Mouse (Mus musculus) midbrain, embryonic 10.5 days (tissue): ENCODE results near the gene Muc1. TPM values are rescaled to one million over a fixed set of nuclear protein-coding genes. Genes with fewer than 3 reads are reported as not detected.

Experiments used
- DNase-seq: peaks from one replicate; pipeline ENCODE4 v3.0.0-alpha.2; 2017; ENCODE audit warnings: low spot score
- H3K27ac ChIP-seq: fragments of 300-500 bp; sonication (generic); replicated peaks from 2 replicates; pipeline ENCODE4 v1.5.1; 2016; ENCODE audit warnings: mild to moderate bottlenecking
- H3K27me3 ChIP-seq: fragments of 300-500 bp; sonication (generic); 2 replicates; pipeline ENCODE4 v1.6.1; 2016; ENCODE audit warnings: low read depth, mild to moderate bottlenecking; ENCODE audit not compliant: poor library complexity, severe bottlenecking
- H3K36me3 ChIP-seq: fragments of 300-500 bp; sonication (generic); 2 replicates; pipeline ENCODE4 v1.6.1; 2016; ENCODE audit warnings: mild to moderate bottlenecking, moderate library complexity
- H3K4me1 ChIP-seq: fragments of 300-500 bp; sonication (generic); 2 replicates; pipeline ENCODE4 v1.6.1; 2016
- H3K4me3 ChIP-seq: fragments of 300-500 bp; sonication (generic); 2 replicates; pipeline ENCODE4 v1.5.1; 2016; ENCODE audit warnings: mild to moderate bottlenecking, moderate library complexity
- H3K9me3 ChIP-seq: fragments of 300-500 bp; sonication (generic); replicated peaks from 2 replicates; pipeline ENCODE4 v1.6.1; 2016; ENCODE audit warnings: mild to moderate bottlenecking
- WGBS: fragments of 180-500 bp; shearing (Covaris S2); methylation state at CpG from one replicate; pipeline ENCODE4 v1.1.7; 2016; 5-methylcytosine and 5-hydroxymethylcytosine counted together
- microRNA counts: library from miRNA; unstranded; fragments of <30 nt; microRNA quantifications from one replicate; lab custom pipeline; 2017
- microRNA-seq: library from miRNA; unstranded; fragments of <30 nt; microRNA quantifications from one replicate; pipeline ENCODE4, GENCODE M21; 2017
- polyA plus RNA-seq: library from polyadenylated mRNA; unstranded; fragments of >200 nt; fragmentation: Nextera tagmentation; extraction: Ambion mirVana; gene quantifications from 2 replicates; pipeline ENCODE4 v1.2.1, GENCODE M21; 2016

Muc1 gene
- polyA plus RNA-seq, 1 experiment from 2014 or later: 1.8 TPM

DNA sequence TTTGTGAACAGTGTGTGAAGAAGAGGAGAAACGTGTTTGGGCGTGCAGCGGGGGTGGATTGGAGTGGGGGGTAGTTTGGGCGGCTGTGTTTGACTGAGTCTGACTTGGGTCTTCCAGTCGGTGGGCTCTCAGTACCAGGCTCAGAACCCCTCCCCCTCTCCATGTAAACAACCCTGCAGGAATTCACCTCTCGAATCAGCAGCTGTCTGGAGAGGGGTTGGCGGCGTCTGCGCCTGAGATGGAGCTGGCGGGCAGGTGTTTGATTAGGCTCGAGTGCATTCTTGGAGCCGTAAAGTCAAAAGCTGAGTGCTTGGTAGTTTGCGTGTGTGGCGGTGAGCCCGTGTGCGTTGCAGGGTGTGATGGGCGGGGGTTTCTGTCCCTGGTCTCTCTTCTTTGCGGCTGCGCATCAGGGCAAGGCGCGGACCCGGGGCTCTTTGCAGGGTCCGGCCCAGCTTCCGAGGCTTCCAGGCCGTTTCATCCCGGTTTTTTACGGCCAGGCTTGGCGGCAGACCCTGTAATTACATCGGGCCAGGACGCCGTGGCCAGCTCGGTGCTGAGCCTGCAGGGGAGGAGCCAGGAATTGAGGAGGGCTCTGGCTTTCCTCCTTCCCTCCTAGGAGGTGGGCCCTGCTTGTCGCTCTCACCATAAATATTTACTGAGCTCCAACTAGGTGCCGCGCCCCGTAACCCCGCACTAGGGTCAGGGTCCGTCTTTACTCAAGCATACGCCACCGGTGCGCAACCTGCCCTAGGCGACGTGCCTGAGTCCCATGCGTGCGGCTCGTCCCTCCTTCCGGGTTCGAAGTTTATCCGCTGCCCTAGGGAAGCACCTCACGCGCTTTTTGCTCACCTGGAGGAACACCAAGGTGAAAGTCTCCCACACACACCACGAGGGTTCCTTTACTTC lies 52.0 kb downstream of the Muc1 start, which contains the start of gene Efna1:
Gene Efna1 (minus strand): TSS at position 537 of the 906 bp plus-strand sequence.
- Histone ChIP-seq H3K27me3 (peaks cover 72% of the 10 kb centered on the region), H3K36me3 (no peaks in the 10 kb centered on the region), H3K4me1 (peaks cover 46% of the 10 kb centered on the region), H3K9me3 (no peaks in the 10 kb centered on the region), H3K27ac (peak within 1 kb of the TSS; percentile 74), H3K4me3 (peak within 1 kb of the TSS; percentile 61)
- peak; percentile 64 for DNase-seq
- under 1% methylated on average over 52 of the region's 52 CpGs for WGBS

DNA sequence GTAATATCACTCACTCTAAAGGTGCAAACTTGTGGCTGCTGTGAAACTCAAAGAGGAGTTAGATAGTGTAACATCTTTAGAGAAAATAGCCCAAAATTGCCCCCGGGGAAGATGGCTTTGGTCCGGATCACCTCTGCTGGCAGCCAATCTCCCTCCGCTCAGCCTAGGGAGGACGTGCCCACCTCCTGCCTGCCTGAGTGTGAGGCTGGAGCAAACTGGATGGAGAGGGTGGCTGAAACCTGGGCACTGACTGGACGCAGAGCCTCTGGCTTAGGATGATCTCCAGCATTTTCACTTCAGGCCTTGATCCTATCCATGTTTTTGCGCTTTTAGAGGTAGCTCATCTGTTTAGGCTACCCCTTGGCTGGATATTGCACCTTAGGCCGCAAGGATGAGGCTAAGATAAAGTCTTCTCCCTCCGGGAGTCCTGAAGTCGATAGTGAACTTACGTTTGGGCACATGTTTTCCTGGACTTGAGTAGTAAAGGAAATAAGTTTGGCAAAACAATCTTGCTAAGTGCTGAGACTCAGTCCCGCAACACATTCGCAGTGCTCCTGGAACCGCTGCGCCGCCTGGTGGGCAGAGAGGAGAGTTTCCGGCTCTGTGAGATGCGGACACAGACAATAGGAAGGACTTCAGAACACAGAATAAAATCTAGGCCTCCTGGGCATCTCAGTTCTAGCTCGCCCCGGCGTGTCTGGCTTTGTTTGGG lies 52.9 kb downstream of the Muc1 start:
- Histone ChIP-seq H3K9me3 (no peaks in the 10 kb centered on the region), H3K27ac (peak overlapping the region; percentile 70), H3K4me1 (peaks cover 46% of the 10 kb centered on the region), H3K36me3 (no peaks in the 10 kb centered on the region), H3K27me3 (peaks cover 63% of the 10 kb centered on the region), H3K4me3 (peak overlapping the region; percentile 61)
- peak; percentile 86 for DNase-seq
- WGBS: 10% methylated on average over 20 of the region's 20 CpGs

DNA sequence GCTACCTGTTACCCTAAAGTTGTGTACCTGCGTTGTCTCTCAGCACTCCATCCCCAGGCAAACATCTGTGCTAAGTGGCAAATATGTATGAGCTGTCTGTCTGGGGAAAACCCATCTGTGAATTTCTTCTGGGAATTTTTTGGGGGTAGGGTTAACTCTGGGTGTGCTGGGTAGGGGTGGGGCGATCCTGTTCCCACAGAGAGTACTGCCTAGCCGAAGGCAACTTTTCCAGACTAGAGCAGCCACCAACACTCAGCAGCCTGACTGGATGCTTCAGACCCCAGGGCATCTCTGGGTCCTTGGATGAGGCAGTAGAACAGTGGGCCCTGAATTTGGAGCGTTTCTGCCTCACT lies 53.4 kb downstream of the Muc1 start:
- Histone ChIP-seq H3K27ac (peak overlapping the region; percentile 70), H3K27me3 (peaks cover 58% of the 10 kb centered on the region), H3K36me3 (no peaks in the 10 kb centered on the region), H3K4me1 (peaks cover 43% of the 10 kb centered on the region), H3K4me3 (no peak overlapping the region), H3K9me3 (no peaks in the 10 kb centered on the region)
- 28% methylated on average over 4 of the region's 4 CpGs for WGBS
- no peak for DNase-seq

MicroRNAs within 50 kb of the gene (microRNA counts, 519-probe panel; counts per million panel counts)
- microRNA mmu-miR-92b (lab: Ali Mortazavi, UCI): 2,695 counts per million, percentile 8 among the panel's probes with 10 or more counts

Small RNAs within 50 kb of the gene (microRNA-seq; reads per million reads assigned to microRNA genes)
- gene Mir92b: 27,934 reads per million, percentile 99 among the genes with 10 or more reads in this experiment

Other genes with a start within 250 kb of the Muc1 start
- gene Rusc1, start 135.7 kb upstream of the Muc1 start, polyA plus RNA-seq: 18.2 and 26.1 TPM in 2 replicates
- gene Gm43738, start 128.0 kb upstream of the Muc1 start, polyA plus RNA-seq: not detected in 2 replicates
- gene Fdps, start 127.1 kb upstream of the Muc1 start, polyA plus RNA-seq: 366 and 381 TPM in 2 replicates
- 4.1 and 5.9 TPM in 2 replicates for gene Pklr, start 92.9 kb upstream of the Muc1 start, polyA plus RNA-seq
- 6.3 and 10.6 TPM in 2 replicates for gene Hcn3, start 68.9 kb upstream of the Muc1 start, polyA plus RNA-seq
- gene Clk2, start 64.3 kb upstream of the Muc1 start, polyA plus RNA-seq: 33.8 and 34.0 TPM in 2 replicates
- 99.2 and 104 TPM in 2 replicates for gene Scamp3, start 51.6 kb upstream of the Muc1 start, polyA plus RNA-seq
- gene Fam189b, start 45.9 kb upstream of the Muc1 start, polyA plus RNA-seq: 31.0 and 35.0 TPM in 2 replicates
- 37.1 and 41.5 TPM in 2 replicates for gene Gba, start 26.1 kb upstream of the Muc1 start, polyA plus RNA-seq
- 82.2 and 108 TPM in 2 replicates for gene Thbs3, start 13.9 kb upstream of the Muc1 start, polyA plus RNA-seq
- gene Mtx1, start 2.0 kb upstream of the Muc1 start, polyA plus RNA-seq: 238 TPM in 2 replicates
- gene Krtcap2, start 16.9 kb downstream of the Muc1 start, polyA plus RNA-seq: 268 and 282 TPM in 2 replicates
- 5.7 and 11.5 TPM in 2 replicates for gene Trim46, start 17.3 kb downstream of the Muc1 start, polyA plus RNA-seq
- 94.9 and 101 TPM in 2 replicates for gene Dpm3, start 30.3 kb downstream of the Muc1 start, polyA plus RNA-seq
- 29.8 and 34.3 TPM in 2 replicates for gene Slc50a1, start 41.5 kb downstream of the Muc1 start, polyA plus RNA-seq
- gene Efna1, start 52.1 kb downstream of the Muc1 start, polyA plus RNA-seq: 11.8 TPM in 2 replicates
- gene Efna3, start 93.9 kb downstream of the Muc1 start, polyA plus RNA-seq: 3.9 and 7.0 TPM in 2 replicates
- gene Efna4, start 109.0 kb downstream of the Muc1 start, polyA plus RNA-seq: 20.5 and 21.9 TPM in 2 replicates
- 30.5 and 34.9 TPM in 2 replicates for gene Adam15, start 120.9 kb downstream of the Muc1 start, polyA plus RNA-seq
- 0.11 and 0.12 TPM in 2 replicates for gene Dcst2, start 132.9 kb downstream of the Muc1 start, polyA plus RNA-seq
- gene Dcst1, start 136.2 kb downstream of the Muc1 start, polyA plus RNA-seq: 0.11 and 0.20 TPM in 2 replicates
- 0.39 and 0.83 TPM in 2 replicates for gene Zbtb7b, start 165.7 kb downstream of the Muc1 start, polyA plus RNA-seq
- 0.68 and 1.2 TPM in 2 replicates for gene Lenep, start 173.7 kb downstream of the Muc1 start, polyA plus RNA-seq
- 27.9 and 34.2 TPM in 2 replicates for gene Flad1, start 182.8 kb downstream of the Muc1 start, polyA plus RNA-seq
- gene Cks1b, start 189.3 kb downstream of the Muc1 start, polyA plus RNA-seq: 540 and 645 TPM in 2 replicates
- 51.8 TPM in 2 replicates for gene Shc1, start 189.4 kb downstream of the Muc1 start, polyA plus RNA-seq
- 41.9 and 43.3 TPM in 2 replicates for gene Pygo2, start 201.2 kb downstream of the Muc1 start, polyA plus RNA-seq
- gene Pbxip1, start 207.6 kb downstream of the Muc1 start, polyA plus RNA-seq: 18.6 and 19.9 TPM in 2 replicates
- gene Pmvk, start 225.5 kb downstream of the Muc1 start, polyA plus RNA-seq: 79.0 and 79.2 TPM in 2 replicates